Mouse (Mus musculus): ENCODE measurements around the gene Pde11a.

GRCm38 (mm10) chr2:75990885-75991539 lies 347.6 kb downstream of the Pde11a start:
- TF ChIP-seq CTCF (IDR thresholded peaks at IDR 0.05; ENCODE audit: extremely low read depth, insufficient read length, insufficient replicate concordance, low read depth, low read length) (peak; percentile 59), POLR2A (IDR thresholded peaks at IDR 0.05; ENCODE audit: low read depth, low read length) (no peak)

Data from small intestine, adult 2 months (tissue).